Mouse (Mus musculus) left cerebral cortex, postnatal 25 days (tissue): ENCODE data around the gene Tinag. TPM values are rescaled to one million over a fixed set of nuclear protein-coding genes. Genes with fewer than 3 reads are reported as not detected.
"Not testable (repeated sequence)": the region's sequence is repeated elsewhere in the genome, so short reads cannot be mapped to it uniquely, and the experiment has no call there.

Source experiments
- DNase-seq, 2 experiments: peaks; one replicate each; pipeline ENCODE4 v3.0.0; 2022; ENCODE audit warnings: low spot score in 2 of 2, mixed read lengths in 1 of 2
- intact Hi-C: fragments of 180-260 bp; cut with DNase I; formaldehyde crosslinking; loops from one replicate; pipeline ENCODE4 v1.15.1; 2025
- total RNA-seq, 2 experiments: library from RNA; stranded (reverse); gene quantifications; 2 replicates each; pipeline ENCODE4 v1.2.3; 2021

Gene Tinag
- under 1 TPM in 1 of 2 experiments, not detected in 1; 0.18 TPM for total RNA-seq

DNA sequence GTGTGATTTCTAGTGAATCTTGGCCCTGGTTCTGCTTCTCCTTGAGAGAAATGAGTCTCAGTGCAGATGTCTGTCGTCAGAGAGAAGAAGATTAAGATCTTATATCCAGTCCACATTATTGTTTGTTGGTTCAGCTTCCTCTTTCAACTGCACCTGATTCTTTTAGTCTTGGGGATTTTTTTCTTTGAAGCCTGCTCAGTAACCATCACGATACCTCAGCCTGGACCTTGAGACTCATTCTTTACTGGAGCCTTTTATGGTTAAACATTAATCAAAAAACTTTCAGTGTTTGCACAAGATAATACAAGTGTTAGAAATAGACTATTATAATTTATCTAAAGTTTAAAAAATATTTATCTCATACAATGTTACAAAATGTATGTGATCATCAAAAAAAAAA, at the start of gene Tinag:
Gene Tinag, minus strand, starts transcription at position 210 of the 400 bp plus-strand sequence.
- intact Hi-C loops = no loop called here
- no peak for DNase-seq

- DNase-seq, intact Hi-C loops: not testable (repeated sequence)
Measured at GRCm38 (mm10) chr9:77083221-77083620, 37.6 kb upstream of the Tinag start.

DNA sequence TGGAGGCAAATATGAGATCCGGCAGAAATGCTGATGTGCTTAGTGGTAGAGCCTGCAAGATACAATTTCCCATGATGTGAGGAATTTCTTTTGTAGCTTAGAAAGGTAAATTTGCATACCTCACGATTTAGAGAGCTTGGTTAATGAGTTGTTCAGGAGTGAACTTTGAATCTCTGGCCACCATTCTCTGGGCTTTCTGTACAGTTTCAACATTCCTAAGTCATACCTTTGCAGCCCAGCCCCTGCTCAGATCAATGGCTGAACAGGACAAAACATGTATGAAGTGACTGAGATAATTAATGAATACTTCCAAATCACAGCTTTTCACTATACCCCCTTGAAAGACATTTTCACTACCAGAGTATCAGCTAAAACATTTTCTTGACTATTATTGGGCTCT, 26.1 kb upstream of the Tinag start:
- DNase-seq = no peak
- intact Hi-C loops = no loop called here

DNA sequence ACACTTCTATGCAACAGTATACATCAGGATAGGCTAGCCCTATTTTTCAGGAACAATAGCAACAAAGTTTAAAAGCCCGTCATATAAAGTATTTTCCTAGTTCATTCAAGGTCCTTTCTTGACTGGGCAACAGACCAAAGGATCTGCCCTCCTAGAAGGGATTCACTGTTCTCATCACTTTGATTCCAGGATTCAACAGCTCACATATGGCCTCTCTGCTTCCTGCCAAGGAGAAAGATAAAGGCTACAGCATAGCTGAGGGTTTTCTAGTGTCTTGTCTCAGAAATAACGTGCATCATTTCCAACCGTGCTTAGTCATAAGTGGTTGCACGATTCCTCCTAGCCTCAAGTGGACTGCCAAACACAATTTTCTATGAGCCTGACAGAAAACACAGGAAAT, 11.0 kb upstream of the Tinag start:
- intact Hi-C loops = no loop called here
- peak in 1 of 2 experiments; percentile 4 for DNase-seq

DNA sequence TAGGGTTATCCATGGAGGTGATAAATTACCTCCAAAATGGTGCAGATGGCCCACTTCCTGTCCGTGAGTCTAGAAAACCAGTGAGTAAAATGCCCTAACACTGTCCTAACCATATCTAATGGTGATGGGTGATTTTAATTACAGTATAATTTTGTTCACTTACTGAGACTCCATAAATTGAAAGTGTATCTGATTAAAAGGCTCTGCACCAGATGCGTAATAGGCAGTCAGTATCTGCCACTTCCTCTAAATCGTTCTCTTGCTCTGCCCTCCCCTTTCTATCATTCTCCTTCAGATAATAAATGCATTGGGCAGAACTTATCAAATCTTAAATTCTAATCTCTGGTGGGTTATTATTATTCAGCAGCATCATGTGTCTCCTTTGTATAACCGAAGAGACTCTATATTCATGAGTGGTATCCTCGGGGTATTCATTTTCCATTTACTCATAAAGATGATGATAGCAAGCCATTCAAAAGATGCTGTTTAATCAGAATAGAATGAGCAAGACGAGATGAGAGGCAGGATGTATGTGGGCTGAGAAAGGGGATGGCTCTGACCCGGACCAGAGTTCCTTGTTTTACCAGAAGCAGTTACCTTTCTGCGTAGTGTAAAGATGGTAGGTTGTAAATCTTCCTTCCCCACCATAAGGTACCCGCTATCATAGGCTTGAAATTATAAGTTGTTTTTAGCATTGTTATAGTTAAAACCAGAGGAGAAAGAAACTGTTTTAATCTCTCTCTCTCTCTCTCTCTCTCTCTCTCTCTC, 9.0 kb upstream of the Tinag start:
- DNase-seq = no peak
- intact Hi-C loops = no loop called here

GRCm38 (mm10) chr9:77051406-77051805, 5.8 kb upstream of the Tinag start:
- intact Hi-C loops = no loop called here
- no peak for DNase-seq

GRCm38 (mm10) chr9:77049669-77050068, 4.1 kb upstream of the Tinag start:
- no peak for DNase-seq
- intact Hi-C loops = no loop called here

DNA sequence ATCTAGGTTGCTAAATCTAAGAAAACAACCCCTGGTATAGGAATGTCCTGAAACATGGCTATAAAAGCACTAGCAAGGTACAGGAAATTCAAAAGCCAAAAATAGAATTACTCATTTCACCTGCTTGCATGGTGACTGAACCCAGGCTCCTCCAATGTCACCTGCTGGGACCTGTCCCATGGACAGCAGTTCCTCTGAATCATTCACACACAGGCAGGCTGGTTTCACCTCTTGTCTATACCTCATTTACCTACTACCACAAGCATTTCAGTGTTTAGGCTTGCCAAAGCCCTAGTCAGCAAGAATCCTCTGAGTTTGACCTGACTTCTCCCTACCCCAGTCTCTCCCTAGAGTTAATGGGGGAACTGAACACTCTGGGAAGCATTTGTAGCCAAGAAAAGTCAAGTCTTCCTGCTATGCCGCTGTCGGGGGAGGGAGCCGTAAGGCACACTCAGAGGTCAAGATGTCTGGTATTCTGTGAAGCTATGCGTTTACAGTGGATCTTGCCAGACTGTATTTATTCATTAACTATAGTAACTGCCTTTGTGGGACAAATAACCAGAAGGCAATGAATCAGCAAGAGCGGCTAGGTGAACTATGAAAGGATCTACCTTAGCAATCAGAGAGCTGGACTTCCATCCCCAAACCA, 597 bp upstream of the Tinag start:
- intact Hi-C loops = no loop called here
- no peak for DNase-seq

DNA sequence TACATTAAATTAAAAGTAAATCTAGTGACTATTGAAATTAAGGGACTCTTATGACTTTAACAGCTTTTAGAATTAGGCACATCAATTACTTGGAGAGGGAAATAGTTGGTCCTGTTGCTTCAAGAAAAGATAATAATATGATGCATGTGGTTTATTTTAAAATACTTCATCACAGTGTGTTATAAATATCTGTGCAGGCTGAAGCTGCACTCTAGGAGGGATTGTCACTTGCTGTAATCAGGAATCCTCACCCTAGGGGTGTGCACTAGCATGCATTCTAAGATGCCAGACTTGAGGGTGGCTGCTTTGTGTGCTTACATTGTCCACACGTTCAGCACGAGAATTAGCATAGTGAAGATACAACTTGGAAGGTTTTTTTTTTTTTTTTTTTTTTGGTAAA, 10.2 kb downstream of the Tinag start:
- intact Hi-C loops = no loop called here
- DNase-seq = no peak

DNA sequence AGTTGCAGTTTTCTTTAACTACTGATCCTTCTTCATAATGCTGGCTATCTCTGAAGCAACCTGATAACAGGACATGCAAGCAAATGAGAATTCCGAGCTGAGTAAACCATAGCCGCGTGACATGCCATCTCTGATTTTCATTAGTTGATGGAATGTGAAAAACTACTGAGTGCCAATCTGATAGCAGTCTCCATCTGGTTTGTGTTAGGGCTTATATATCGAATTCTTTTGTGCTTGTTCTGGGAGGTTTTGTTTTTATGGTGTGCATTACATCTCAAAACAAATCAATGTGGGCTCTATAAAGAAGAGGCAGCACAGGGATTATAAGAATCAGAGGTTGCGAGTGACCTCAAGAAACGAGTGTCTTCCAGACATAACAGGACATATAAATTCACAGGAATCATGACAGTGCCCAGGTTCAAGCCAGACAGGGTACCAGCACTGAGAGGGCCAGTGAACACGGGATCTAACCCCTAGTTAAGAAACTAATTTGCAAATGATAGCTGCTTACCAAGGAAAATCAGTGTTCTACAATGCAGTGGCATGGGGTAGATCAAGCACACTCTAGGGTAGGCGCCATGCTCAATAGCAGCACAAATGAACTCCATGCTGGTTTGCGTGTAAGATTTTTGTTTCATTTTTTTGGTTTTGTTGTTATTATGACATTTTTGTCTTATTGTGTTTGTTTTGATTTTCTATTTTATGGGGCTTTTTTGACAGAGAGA, 13.0 kb downstream of the Tinag start:
- no peak for DNase-seq
- intact Hi-C loops = no loop called here

DNA sequence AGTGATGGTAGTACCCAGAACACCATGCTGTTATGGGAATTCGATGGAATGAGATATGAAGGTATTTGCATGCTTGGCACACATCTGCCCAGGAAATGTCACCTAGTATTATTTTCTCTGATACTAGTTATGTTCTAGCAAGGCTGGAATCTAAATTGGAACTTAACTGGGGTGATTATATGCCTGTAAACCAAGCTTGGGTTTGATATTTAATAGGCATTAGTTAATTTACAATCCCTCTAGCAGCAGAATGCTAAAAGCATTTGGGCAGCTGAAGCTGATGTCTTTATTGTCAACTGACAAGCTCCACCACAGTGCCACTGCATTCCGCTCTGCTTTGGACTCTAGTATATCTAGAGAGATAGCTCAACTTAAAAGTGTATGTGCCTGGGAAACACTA, 20.3 kb downstream of the Tinag start:
- DNase-seq = no peak
- intact Hi-C loops = no loop called here

- intact Hi-C loops = no loop called here
- DNase-seq = no peak
Measured at GRCm38 (mm10) chr9:77018935-77019334, 26.7 kb downstream of the Tinag start.

GRCm38 (mm10) chr9:76996021-76996420, 49.6 kb downstream of the Tinag start:
- intact Hi-C loops = no loop called here
- DNase-seq = no peak

- intact Hi-C loops = loop anchor here (2.0 kb wide), 1 partner anchor 391 kb away; no protein-coding TSS in a partner anchor
- DNase-seq = peak in 1 of 2 experiments; percentile 2
Measured at GRCm38 (mm10) chr9:76989946-76990345, 55.6 kb downstream of the Tinag start.

- no peak for DNase-seq
- intact Hi-C loops = no loop called here
Measured at GRCm38 (mm10) chr9:76934813-76935212, 110.8 kb downstream of the Tinag start.

DNA sequence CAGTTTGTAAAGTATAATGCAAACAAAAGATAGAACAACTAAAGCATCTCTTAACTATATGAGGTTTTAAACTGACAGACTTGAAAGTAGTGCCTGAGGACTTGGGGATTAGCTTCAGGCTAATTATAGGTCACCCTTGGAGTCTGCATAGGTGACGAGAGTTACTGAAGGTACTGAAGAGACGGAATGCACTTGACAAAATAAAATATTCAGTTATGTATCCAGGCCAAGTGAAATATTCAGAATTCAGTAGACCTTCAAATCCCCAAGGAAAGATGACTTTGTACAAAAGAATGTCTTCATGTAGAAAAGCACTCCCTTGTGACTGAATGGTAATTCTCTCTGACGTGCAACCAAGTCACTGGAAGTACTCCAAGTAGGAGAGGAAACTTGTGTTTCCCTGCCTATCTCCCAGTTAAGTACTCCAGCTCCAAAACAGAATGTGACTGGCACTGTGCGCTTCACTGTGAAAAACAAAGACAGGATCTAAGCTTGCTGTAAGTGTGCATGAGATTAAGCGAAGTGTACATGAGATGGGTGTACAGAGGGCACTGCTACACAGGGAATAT, 130.4 kb downstream of the Tinag start:
- intact Hi-C loops = no loop called here
- no peak for DNase-seq
